Mouse (Mus musculus): ENCODE results near the gene Ifitm1.

Ifitm1 gene

GRCm38 (mm10) chr7:140966921-140967320, at the start of gene Ifitm1:
Ifitm1 (plus strand) TSS chr7:140967221.
- no peak for DNase-seq

- DNase-seq = no peak
Observed at GRCm38 (mm10) chr7:140919911-140920310, 47.1 kb upstream of the Ifitm1 start.

GRCm38 (mm10) chr7:140920418-140921029, 46.5 kb upstream of the Ifitm1 start, which contains the start of gene Nlrp6:
Nlrp6 (plus strand) TSS chr7:140920902.
- no peak for DNase-seq

GRCm38 (mm10) chr7:140921225-140921975, 45.6 kb upstream of the Ifitm1 start:
- DNase-seq = no peak

- DNase-seq = peak; percentile 36
Observed at GRCm38 (mm10) chr7:140922398-140923069, 44.5 kb upstream of the Ifitm1 start.

GRCm38 (mm10) chr7:140923070-140923775, 43.8 kb upstream of the Ifitm1 start:
- DNase-seq = no peak

GRCm38 (mm10) chr7:140927181-140927580, 39.8 kb upstream of the Ifitm1 start:
- no peak for DNase-seq

GRCm38 (mm10) chr7:140938436-140938835, 28.6 kb upstream of the Ifitm1 start:
- DNase-seq = no peak

GRCm38 (mm10) chr7:140938896-140939295, 28.1 kb upstream of the Ifitm1 start:
- no peak for DNase-seq

GRCm38 (mm10) chr7:140939669-140940171, 27.3 kb upstream of the Ifitm1 start:
- DNase-seq = no peak

- DNase-seq = peak; percentile 66
Observed at GRCm38 (mm10) chr7:140941222-140942051, 25.6 kb upstream of the Ifitm1 start, which contains the start of gene Pgghg. Pgghg (plus strand) TSS chr7:140941391.

- DNase-seq = no peak
Observed at GRCm38 (mm10) chr7:140942341-140942740, 24.7 kb upstream of the Ifitm1 start.

GRCm38 (mm10) chr7:140942811-140943210, 24.2 kb upstream of the Ifitm1 start:
- DNase-seq = no peak

- DNase-seq = no peak
Observed at GRCm38 (mm10) chr7:140943356-140943755, 23.7 kb upstream of the Ifitm1 start.

- no peak for DNase-seq
Observed at GRCm38 (mm10) chr7:140944236-140944635, 22.8 kb upstream of the Ifitm1 start.

GRCm38 (mm10) chr7:140945247-140945646, 21.8 kb upstream of the Ifitm1 start:
- no peak for DNase-seq

- DNase-seq = no peak
Observed at GRCm38 (mm10) chr7:140946311-140946710, 20.7 kb upstream of the Ifitm1 start.

GRCm38 (mm10) chr7:140946980-140947379, 20.0 kb upstream of the Ifitm1 start:
- DNase-seq = no peak

GRCm38 (mm10) chr7:140948161-140948560, 18.9 kb upstream of the Ifitm1 start:
- no peak for DNase-seq

GRCm38 (mm10) chr7:140949255-140949654, 17.8 kb upstream of the Ifitm1 start:
- no peak for DNase-seq

- no peak for DNase-seq
Observed at GRCm38 (mm10) chr7:140949824-140950530, 17.0 kb upstream of the Ifitm1 start, which contains the start of gene Ifitm5. Ifitm5 (minus strand) TSS chr7:140950291.
